Mouse (Mus musculus): Measurements from ENCODE around the gene Asf1a. TPM values are rescaled to one million over a fixed set of nuclear protein-coding genes. Genes with fewer than 3 reads are reported as not detected.

The Asf1a gene
- polyA plus RNA-seq, 1 experiment: 50.4 TPM

- Histone ChIP-seq H3K4me3 (ENCODE audit: low read depth, low read length) (peak overlapping the region; percentile 81), H3K36me3 (ENCODE audit: control insufficient read depth, insufficient read depth, low read length, poor library complexity, severe bottlenecking) (no peaks in the 10 kb centered on the region), H3K9ac (ENCODE audit: low read depth, poor library complexity, severe bottlenecking) (peak overlapping the region; percentile 46), H3K9me3 (replicated peaks; ENCODE audit: control insufficient read depth, insufficient read depth, low read length, poor library complexity, severe bottlenecking) (no peaks in the 10 kb centered on the region), H3K27me3 (ENCODE audit: control insufficient read depth, insufficient read depth, low read length, poor library complexity, severe bottlenecking) (no peaks in the 10 kb centered on the region), H3K27ac (ENCODE audit: insufficient read depth, low read length) (no peak overlapping the region), H3K4me1 (ENCODE audit: control insufficient read depth, insufficient read depth, low read length) (no peaks in the 10 kb centered on the region)
- no peak for TF ChIP-seq EP300 (IDR thresholded peaks at IDR 0.05; ENCODE audit: insufficient read depth, low read depth, low read length)
- no peak for TF ChIP-seq CTCF (IDR thresholded peaks at IDR 0.05; ENCODE audit: low read depth, low read length)
- no peak for TF ChIP-seq POLR2A (IDR thresholded peaks at IDR 0.05; ENCODE audit: insufficient read depth, low read length)
These were observed 15.5 kb upstream of the Asf1a start for GRCm38 (mm10) chr10:53581087-53581486.

GRCm38 (mm10) chr10:53585777-53586176 lies 10.8 kb upstream of the Asf1a start:
- no peak overlapping the region for H3K27ac ChIP-seq (ENCODE audit: insufficient read depth, low read length)
- no peak overlapping the region for H3K4me3 ChIP-seq (ENCODE audit: low read depth, low read length)
- no peak overlapping the region for H3K9ac ChIP-seq (ENCODE audit: low read depth, poor library complexity, severe bottlenecking)
- H3K9me3 ChIP-seq (replicated peaks; ENCODE audit: control insufficient read depth, insufficient read depth, low read length, poor library complexity, severe bottlenecking): no peaks in the 10 kb centered on the region
- TF ChIP-seq EP300 (IDR thresholded peaks at IDR 0.05; ENCODE audit: insufficient read depth, low read depth, low read length): no peak
- TF ChIP-seq CTCF (IDR thresholded peaks at IDR 0.05; ENCODE audit: low read depth, low read length): no peak
- no peak for TF ChIP-seq POLR2A (IDR thresholded peaks at IDR 0.05; ENCODE audit: insufficient read depth, low read length)
- H3K27me3 ChIP-seq (ENCODE audit: control insufficient read depth, insufficient read depth, low read length, poor library complexity, severe bottlenecking): no peaks in the 10 kb centered on the region
- H3K4me1 ChIP-seq (ENCODE audit: control insufficient read depth, insufficient read depth, low read length): no peaks in the 10 kb centered on the region
- H3K36me3 ChIP-seq (ENCODE audit: control insufficient read depth, insufficient read depth, low read length, poor library complexity, severe bottlenecking): no peaks in the 10 kb centered on the region

GRCm38 (mm10) chr10:53595744-53596676 lies 547 bp upstream of the Asf1a start:
- Histone ChIP-seq H3K9me3 (replicated peaks; ENCODE audit: control insufficient read depth, insufficient read depth, low read length, poor library complexity, severe bottlenecking) (no peaks in the 10 kb centered on the region), H3K36me3 (ENCODE audit: control insufficient read depth, insufficient read depth, low read length, poor library complexity, severe bottlenecking) (peaks cover 9% of the 10 kb centered on the region), H3K27ac (ENCODE audit: insufficient read depth, low read length) (peak overlapping the region; percentile 61), H3K27me3 (ENCODE audit: control insufficient read depth, insufficient read depth, low read length, poor library complexity, severe bottlenecking) (no peaks in the 10 kb centered on the region), H3K9ac (ENCODE audit: low read depth, poor library complexity, severe bottlenecking) (peak overlapping the region; percentile 77), H3K4me1 (ENCODE audit: control insufficient read depth, insufficient read depth, low read length) (no peaks in the 10 kb centered on the region), H3K4me3 (ENCODE audit: low read depth, low read length) (peak overlapping the region; percentile 97)
- TF ChIP-seq POLR2A (IDR thresholded peaks at IDR 0.05; ENCODE audit: insufficient read depth, low read length): no peak
- TF ChIP-seq CTCF (IDR thresholded peaks at IDR 0.05; ENCODE audit: low read depth, low read length): no peak
- TF ChIP-seq EP300 (IDR thresholded peaks at IDR 0.05; ENCODE audit: insufficient read depth, low read depth, low read length): no peak

GRCm38 (mm10) chr10:53597121-53597881 lies 744 bp downstream of the Asf1a start:
- no peaks in the 10 kb centered on the region for H3K27me3 ChIP-seq (ENCODE audit: control insufficient read depth, insufficient read depth, low read length, poor library complexity, severe bottlenecking)
- H3K9ac ChIP-seq (ENCODE audit: low read depth, poor library complexity, severe bottlenecking): peak overlapping the region; percentile 96
- no peak for TF ChIP-seq EP300 (IDR thresholded peaks at IDR 0.05; ENCODE audit: insufficient read depth, low read depth, low read length)
- no peak for TF ChIP-seq CTCF (IDR thresholded peaks at IDR 0.05; ENCODE audit: low read depth, low read length)
- TF ChIP-seq POLR2A (IDR thresholded peaks at IDR 0.05; ENCODE audit: insufficient read depth, low read length): no peak
- peak overlapping the region; percentile 60 for H3K27ac ChIP-seq (ENCODE audit: insufficient read depth, low read length)
- H3K4me1 ChIP-seq (ENCODE audit: control insufficient read depth, insufficient read depth, low read length): no peaks in the 10 kb centered on the region
- no peaks in the 10 kb centered on the region for H3K9me3 ChIP-seq (replicated peaks; ENCODE audit: control insufficient read depth, insufficient read depth, low read length, poor library complexity, severe bottlenecking)
- H3K36me3 ChIP-seq (ENCODE audit: control insufficient read depth, insufficient read depth, low read length, poor library complexity, severe bottlenecking): peaks cover 15% of the 10 kb centered on the region
- peak overlapping the region; percentile 97 for H3K4me3 ChIP-seq (ENCODE audit: low read depth, low read length)

GRCm38 (mm10) chr10:53598821-53599220 lies 2.3 kb downstream of the Asf1a start:
- H3K4me3 ChIP-seq (ENCODE audit: low read depth, low read length): peak overlapping the region; percentile 65
- peak overlapping the region; percentile 70 for H3K9ac ChIP-seq (ENCODE audit: low read depth, poor library complexity, severe bottlenecking)
- H3K36me3 ChIP-seq (ENCODE audit: control insufficient read depth, insufficient read depth, low read length, poor library complexity, severe bottlenecking): peaks cover 30% of the 10 kb centered on the region
- H3K9me3 ChIP-seq (replicated peaks; ENCODE audit: control insufficient read depth, insufficient read depth, low read length, poor library complexity, severe bottlenecking): no peaks in the 10 kb centered on the region
- no peak for TF ChIP-seq CTCF (IDR thresholded peaks at IDR 0.05; ENCODE audit: low read depth, low read length)
- no peak for TF ChIP-seq EP300 (IDR thresholded peaks at IDR 0.05; ENCODE audit: insufficient read depth, low read depth, low read length)
- TF ChIP-seq POLR2A (IDR thresholded peaks at IDR 0.05; ENCODE audit: insufficient read depth, low read length): no peak
- no peak overlapping the region for H3K27ac ChIP-seq (ENCODE audit: insufficient read depth, low read length)
- H3K27me3 ChIP-seq (ENCODE audit: control insufficient read depth, insufficient read depth, low read length, poor library complexity, severe bottlenecking): no peaks in the 10 kb centered on the region
- no peaks in the 10 kb centered on the region for H3K4me1 ChIP-seq (ENCODE audit: control insufficient read depth, insufficient read depth, low read length)
